Mouse (Mus musculus) thymus, postnatal 0 days (tissue): ENCODE measurements around the gene Slc50a1. TPM values are rescaled to one million over a fixed set of nuclear protein-coding genes. Genes with fewer than 3 reads are reported as not detected.

Experiments used
- DNase-seq: peaks from one replicate; pipeline ENCODE4 v3.0.0-alpha.2; 2015; ENCODE audit warnings: low spot score
- microRNA counts: library from miRNA; unstranded; fragments of <30 nt; microRNA quantifications from one replicate; lab custom pipeline; 2015
- microRNA-seq: library from miRNA; unstranded; fragments of <30 nt; microRNA quantifications from one replicate; pipeline ENCODE4, GENCODE M21; 2016; ENCODE audit warnings: borderline number of aligned reads
- polyA plus RNA-seq: library from polyadenylated mRNA; unstranded; fragments of >200 nt; fragmentation: Nextera tagmentation; extraction: Ambion mirVana; gene quantifications from 2 replicates; pipeline ENCODE4 v1.2.1, GENCODE M21; 2015

The Slc50a1 gene
- polyA plus RNA-seq, 1 experiment from 2014 or later: 84.7 TPM

GRCm38 (mm10) chr3:89232614-89233013 lies 37.8 kb downstream of the Slc50a1 start:
- no peak for DNase-seq

- no peak for DNase-seq
Measured at GRCm38 (mm10) chr3:89231772-89232275, 38.5 kb downstream of the Slc50a1 start.

GRCm38 (mm10) chr3:89231345-89231744 lies 39.0 kb downstream of the Slc50a1 start:
- no peak for DNase-seq

GRCm38 (mm10) chr3:89230561-89230960 lies 39.8 kb downstream of the Slc50a1 start:
- DNase-seq: no peak

GRCm38 (mm10) chr3:89229276-89229675 lies 41.1 kb downstream of the Slc50a1 start:
- DNase-seq: no peak

GRCm38 (mm10) chr3:89228836-89229235 lies 41.5 kb downstream of the Slc50a1 start, which contains the start of gene Muc1:
Gene Muc1, plus strand, starts transcription at chr3:89229057.
- DNase-seq: no peak

GRCm38 (mm10) chr3:89228180-89228549 lies 42.2 kb downstream of the Slc50a1 start:
- DNase-seq: peak; percentile 84

- peak; percentile 48 for DNase-seq
Measured at GRCm38 (mm10) chr3:89227307-89228179, 42.8 kb downstream of the Slc50a1 start.

GRCm38 (mm10) chr3:89226900-89227299 lies 43.5 kb downstream of the Slc50a1 start, which contains the start of gene Mtx1:
Gene Mtx1, minus strand, starts transcription at chr3:89227088.
- DNase-seq: no peak

- no peak for DNase-seq
Measured at GRCm38 (mm10) chr3:89226361-89226760, 44.0 kb downstream of the Slc50a1 start.

GRCm38 (mm10) chr3:89225918-89226317 lies 44.5 kb downstream of the Slc50a1 start:
- no peak for DNase-seq

GRCm38 (mm10) chr3:89225321-89225815 lies 45.0 kb downstream of the Slc50a1 start:
- no peak for DNase-seq

- no peak for DNase-seq
Measured at GRCm38 (mm10) chr3:89224796-89225195, 45.6 kb downstream of the Slc50a1 start.

- no peak for DNase-seq
Measured at GRCm38 (mm10) chr3:89221167-89221566, 49.2 kb downstream of the Slc50a1 start.

GRCm38 (mm10) chr3:89219546-89219945 lies 50.8 kb downstream of the Slc50a1 start:
- no peak for DNase-seq

GRCm38 (mm10) chr3:89218271-89218670 lies 52.1 kb downstream of the Slc50a1 start:
- no peak for DNase-seq

MicroRNAs within 50 kb of the gene (microRNA counts, 519-probe panel; counts per million panel counts)
- microRNA mmu-miR-92b (lab: Ali Mortazavi, UCI): 473 counts per million, percentile 71 among the panel's probes with 10 or more counts

Small RNA genes lying within 50 kb of the gene (microRNA-seq; reads per million reads assigned to microRNA genes)
- 40.0 reads per million, percentile 36 among the genes with 10 or more reads in this experiment for gene Mir92b

Other genes with a start within 250 kb of the Slc50a1 start
- 12.1 and 13.4 TPM in 2 replicates for gene Rusc1, start 177.3 kb downstream of the Slc50a1 start, polyA plus RNA-seq
- not detected in 2 replicates for gene Gm43738, start 169.5 kb downstream of the Slc50a1 start, polyA plus RNA-seq
- gene Fdps, start 168.6 kb downstream of the Slc50a1 start, polyA plus RNA-seq: 180 and 193 TPM in 2 replicates
- gene Pklr, start 134.4 kb downstream of the Slc50a1 start, polyA plus RNA-seq: not detected in 2 replicates
- 1.4 and 1.9 TPM in 2 replicates for gene Hcn3, start 110.4 kb downstream of the Slc50a1 start, polyA plus RNA-seq
- 18.1 and 22.3 TPM in 2 replicates for gene Clk2, start 105.8 kb downstream of the Slc50a1 start, polyA plus RNA-seq
- 130 and 131 TPM in 2 replicates for gene Scamp3, start 93.1 kb downstream of the Slc50a1 start, polyA plus RNA-seq
- gene Fam189b, start 87.4 kb downstream of the Slc50a1 start, polyA plus RNA-seq: 71.2 and 80.1 TPM in 2 replicates
- 51.3 and 51.8 TPM in 2 replicates for gene Gba, start 67.6 kb downstream of the Slc50a1 start, polyA plus RNA-seq
- gene Thbs3, start 55.4 kb downstream of the Slc50a1 start, polyA plus RNA-seq: 4.9 and 6.2 TPM in 2 replicates
- gene Mtx1, start 43.5 kb downstream of the Slc50a1 start, polyA plus RNA-seq: 206 and 223 TPM in 2 replicates
- gene Muc1, start 41.5 kb downstream of the Slc50a1 start, polyA plus RNA-seq: 1.4 and 2.4 TPM in 2 replicates
- 304 and 318 TPM in 2 replicates for gene Krtcap2, start 24.6 kb downstream of the Slc50a1 start, polyA plus RNA-seq
- gene Trim46, start 24.3 kb downstream of the Slc50a1 start, polyA plus RNA-seq: 0.98 and 1.6 TPM in 2 replicates
- 163 and 167 TPM in 2 replicates for gene Dpm3, start 11.2 kb downstream of the Slc50a1 start, polyA plus RNA-seq
- 12.4 and 13.2 TPM in 2 replicates for gene Efna1, start 10.6 kb upstream of the Slc50a1 start, polyA plus RNA-seq
- 0.82 and 1.0 TPM in 2 replicates for gene Efna3, start 52.4 kb upstream of the Slc50a1 start, polyA plus RNA-seq
- gene Efna4, start 67.5 kb upstream of the Slc50a1 start, polyA plus RNA-seq: 5.3 and 6.0 TPM in 2 replicates
- 17.4 and 18.1 TPM in 2 replicates for gene Adam15, start 79.4 kb upstream of the Slc50a1 start, polyA plus RNA-seq
- gene Dcst2, start 91.4 kb upstream of the Slc50a1 start, polyA plus RNA-seq: not detected in 2 replicates
- 0.10 and 0.14 TPM in 2 replicates for gene Dcst1, start 94.7 kb upstream of the Slc50a1 start, polyA plus RNA-seq
- 4.1 and 4.6 TPM in 2 replicates for gene Zbtb7b, start 124.2 kb upstream of the Slc50a1 start, polyA plus RNA-seq
- gene Lenep, start 132.2 kb upstream of the Slc50a1 start, polyA plus RNA-seq: not detected in 2 replicates
- 29.5 and 32.6 TPM in 2 replicates for gene Flad1, start 141.3 kb upstream of the Slc50a1 start, polyA plus RNA-seq
- 466 and 485 TPM in 2 replicates for gene Cks1b, start 147.8 kb upstream of the Slc50a1 start, polyA plus RNA-seq
- gene Shc1, start 147.9 kb upstream of the Slc50a1 start, polyA plus RNA-seq: 37.2 and 44.7 TPM in 2 replicates
- gene Pygo2, start 159.6 kb upstream of the Slc50a1 start, polyA plus RNA-seq: 21.3 and 22.3 TPM in 2 replicates
- 23.1 and 27.3 TPM in 2 replicates for gene Pbxip1, start 166.1 kb upstream of the Slc50a1 start, polyA plus RNA-seq
- 39.3 and 40.3 TPM in 2 replicates for gene Pmvk, start 184.0 kb upstream of the Slc50a1 start, polyA plus RNA-seq
- 7.3 and 8.8 TPM in 2 replicates for gene Kcnn3, start 249.6 kb upstream of the Slc50a1 start, polyA plus RNA-seq